Mouse (Mus musculus): ENCODE results near the gene Tmtc2.
A peak's percentile ranks its signal among the peaks of the same experiment; 100 is the strongest.

Gene Tmtc2

GRCm38 (mm10) chr10:105288472-105288871 is 285.8 kb downstream of the Tmtc2 start:
- no peak for DNase-seq (ENCODE audit: low spot score)

DNA sequence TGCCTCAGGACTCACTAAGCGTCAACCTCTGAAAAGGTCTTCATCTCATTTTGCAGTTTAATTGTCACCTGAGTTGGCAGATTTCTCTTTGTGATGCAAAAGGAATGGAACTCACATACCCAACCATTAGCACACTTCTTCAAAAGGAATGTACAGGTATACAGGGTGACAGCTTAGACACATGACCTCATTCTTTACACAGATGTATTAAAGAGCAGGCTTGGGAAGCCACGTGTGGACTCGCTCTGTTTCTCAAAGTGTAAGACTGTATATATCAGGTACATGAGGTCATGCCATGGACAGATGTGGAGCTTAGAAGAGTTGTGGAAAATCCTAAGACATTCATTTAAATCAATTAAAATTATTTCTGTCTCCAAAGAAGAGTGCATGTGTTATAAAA is 286.7 kb downstream of the Tmtc2 start:
- no peak for DNase-seq (ENCODE audit: low spot score)

DNA sequence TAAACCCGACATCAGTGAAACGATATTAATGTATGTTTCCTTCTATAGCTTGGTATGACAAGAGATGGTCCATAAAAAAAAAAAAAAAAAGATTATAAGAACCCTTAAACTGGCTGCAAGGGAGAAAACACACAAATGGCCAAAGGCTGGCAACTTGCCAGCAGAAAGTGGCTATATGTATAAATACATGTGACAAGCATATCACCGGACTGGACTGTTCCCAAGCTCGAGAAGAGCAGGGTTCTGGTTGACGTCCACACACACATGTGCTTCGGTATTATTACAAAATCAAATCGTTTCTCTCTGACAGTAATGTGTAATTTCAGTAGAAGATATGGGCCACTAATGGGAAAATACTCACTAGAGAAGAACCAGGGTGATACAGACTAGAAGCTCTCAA is 287.2 kb downstream of the Tmtc2 start:
- DNase-seq (ENCODE audit: low spot score), result no peak

GRCm38 (mm10) chr10:105286221-105286620 is 288.0 kb downstream of the Tmtc2 start:
- no peak for DNase-seq (ENCODE audit: low spot score)

DNA sequence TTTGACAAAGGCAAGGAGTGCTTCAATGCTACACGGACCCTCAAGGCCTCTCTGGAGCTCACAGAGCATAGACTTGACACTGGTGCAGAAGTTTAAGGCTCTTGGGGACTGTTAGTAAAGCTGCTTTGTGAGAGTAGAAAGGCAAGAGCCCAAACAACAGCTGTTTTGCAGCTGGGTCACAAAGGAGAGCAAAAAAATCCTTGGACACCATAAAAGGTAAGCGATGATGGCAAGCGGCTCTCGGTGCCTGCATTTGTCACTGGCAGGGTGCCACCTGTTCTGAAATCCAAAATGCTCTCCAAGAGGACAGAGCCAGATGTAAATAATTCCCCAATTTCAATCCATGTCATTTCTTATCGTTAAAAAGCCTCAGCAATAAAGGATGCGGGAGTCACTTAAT is 290.1 kb downstream of the Tmtc2 start:
- peak; percentile 70 for DNase-seq (ENCODE audit: low spot score)

DNA sequence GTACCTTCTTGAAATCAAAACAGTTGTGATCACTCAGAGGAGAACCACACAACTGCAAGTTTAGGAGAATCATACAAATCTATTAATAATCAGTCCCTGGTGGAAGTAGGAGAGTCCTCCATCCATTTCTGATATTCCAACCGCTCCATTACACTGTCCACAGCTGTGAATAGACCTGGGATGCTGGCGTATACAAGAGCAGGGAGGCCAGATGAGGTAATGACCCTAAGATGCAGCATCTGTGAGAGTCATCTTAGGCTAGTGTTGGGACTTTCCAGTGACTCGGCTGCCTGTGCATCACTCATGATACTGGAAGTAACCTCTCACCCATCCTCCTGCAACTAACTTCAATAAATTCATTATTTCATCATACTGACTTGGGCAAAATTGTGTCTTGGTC is 293.3 kb downstream of the Tmtc2 start:
- no peak for DNase-seq (ENCODE audit: low spot score)

GRCm38 (mm10) chr10:105260053-105260452 is 314.2 kb downstream of the Tmtc2 start:
- DNase-seq (ENCODE audit: low spot score), result no peak

DNA sequence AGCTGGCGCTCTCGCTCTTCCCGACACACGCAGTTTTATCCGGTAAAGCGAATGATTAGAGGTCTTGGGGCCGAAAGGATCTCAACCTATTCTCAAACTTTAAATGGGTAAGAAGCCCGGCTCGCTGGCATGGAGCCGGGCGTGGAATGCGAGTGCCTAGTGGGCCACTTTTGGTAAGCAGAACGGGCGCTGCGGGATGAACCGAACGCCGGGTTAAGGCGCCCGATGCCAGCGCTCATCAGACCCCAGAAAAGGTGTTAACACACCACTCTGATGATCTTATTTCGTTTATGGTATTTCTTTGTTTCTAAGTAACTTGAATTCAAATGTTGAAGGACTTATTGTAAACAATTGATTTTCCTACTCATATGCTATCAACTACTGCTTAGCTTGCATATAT is 336.0 kb downstream of the Tmtc2 start:
- DNase-seq (ENCODE audit: low spot score), result peak; percentile 87

GRCm38 (mm10) chr10:105232864-105233263 is 341.4 kb downstream of the Tmtc2 start:
- DNase-seq (ENCODE audit: low spot score), result no peak

DNA sequence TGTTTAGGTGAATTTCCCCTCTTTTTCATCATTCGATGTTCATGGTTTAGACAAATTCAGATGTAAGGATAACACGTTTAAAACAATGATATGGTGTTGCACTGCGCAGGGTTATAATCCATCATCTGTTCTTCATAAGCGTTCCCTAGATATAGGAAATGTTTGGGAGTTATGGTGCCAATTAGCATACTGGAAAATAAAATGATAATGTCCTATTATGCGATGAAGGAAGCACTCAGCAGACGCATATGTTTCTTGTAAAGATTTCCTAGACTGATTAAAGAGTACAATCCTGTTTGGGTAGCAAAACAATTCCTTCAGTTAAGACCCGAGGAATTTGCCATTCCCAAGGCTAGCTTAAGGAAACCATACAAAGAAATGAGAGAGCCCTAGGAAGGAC is 343.8 kb downstream of the Tmtc2 start:
- DNase-seq (ENCODE audit: low spot score), result no peak

- no peak for DNase-seq (ENCODE audit: low spot score)
Observed at GRCm38 (mm10) chr10:105228623-105229022, 345.6 kb downstream of the Tmtc2 start.

- DNase-seq (ENCODE audit: low spot score), result no peak
Observed at GRCm38 (mm10) chr10:105227631-105228030, 346.6 kb downstream of the Tmtc2 start.

- DNase-seq (ENCODE audit: low spot score), result no peak
Observed at GRCm38 (mm10) chr10:105225714-105226113, 348.5 kb downstream of the Tmtc2 start.

- DNase-seq (ENCODE audit: low spot score), result no peak
Observed at GRCm38 (mm10) chr10:105222904-105223303, 351.3 kb downstream of the Tmtc2 start.

GRCm38 (mm10) chr10:105201491-105201890 is 372.8 kb downstream of the Tmtc2 start:
- DNase-seq (ENCODE audit: low spot score), result no peak

DNA sequence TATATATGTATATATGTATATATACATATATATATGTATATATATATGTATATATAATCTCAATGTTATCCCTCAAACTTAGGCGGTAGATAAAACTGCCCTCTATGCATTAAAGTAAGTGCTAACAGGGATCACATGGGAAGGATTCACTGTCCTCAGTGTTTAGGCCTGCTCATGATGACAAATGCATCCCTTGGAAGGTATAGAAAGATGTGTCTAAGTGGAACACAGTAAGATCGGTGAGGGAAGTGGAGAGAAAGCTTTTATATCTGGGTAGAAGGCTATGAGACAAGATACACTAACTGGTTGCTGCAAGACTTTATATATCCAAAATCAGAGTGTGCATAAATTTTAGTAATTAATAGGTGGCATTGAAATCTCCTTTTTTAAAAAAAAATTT is 373.6 kb downstream of the Tmtc2 start:
- DNase-seq (ENCODE audit: low spot score), result no peak

DNA sequence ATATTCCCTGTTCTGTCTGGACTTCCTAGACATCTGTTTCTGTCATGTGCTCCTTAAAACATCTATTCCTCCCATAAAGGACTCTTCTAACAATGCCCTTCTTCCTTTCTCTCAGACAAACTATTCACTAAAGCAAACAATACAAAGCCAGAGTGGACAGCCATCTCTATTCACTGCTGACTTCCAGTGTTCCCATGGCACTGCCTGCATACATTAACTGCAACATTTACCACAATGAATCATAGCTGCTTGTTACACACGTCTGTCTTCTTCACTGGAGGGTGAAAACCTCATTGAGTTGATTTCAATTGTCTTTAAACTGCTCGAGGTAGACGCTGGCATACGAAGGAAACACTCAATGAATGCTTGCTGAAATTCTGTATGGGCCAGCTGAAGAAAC is 374.2 kb downstream of the Tmtc2 start:
- DNase-seq (ENCODE audit: low spot score), result no peak

- no peak for DNase-seq (ENCODE audit: low spot score)
Observed at GRCm38 (mm10) chr10:105199515-105199914, 374.7 kb downstream of the Tmtc2 start.

- no peak for DNase-seq (ENCODE audit: low spot score)
Observed at GRCm38 (mm10) chr10:105195377-105195776, 378.9 kb downstream of the Tmtc2 start.

DNA sequence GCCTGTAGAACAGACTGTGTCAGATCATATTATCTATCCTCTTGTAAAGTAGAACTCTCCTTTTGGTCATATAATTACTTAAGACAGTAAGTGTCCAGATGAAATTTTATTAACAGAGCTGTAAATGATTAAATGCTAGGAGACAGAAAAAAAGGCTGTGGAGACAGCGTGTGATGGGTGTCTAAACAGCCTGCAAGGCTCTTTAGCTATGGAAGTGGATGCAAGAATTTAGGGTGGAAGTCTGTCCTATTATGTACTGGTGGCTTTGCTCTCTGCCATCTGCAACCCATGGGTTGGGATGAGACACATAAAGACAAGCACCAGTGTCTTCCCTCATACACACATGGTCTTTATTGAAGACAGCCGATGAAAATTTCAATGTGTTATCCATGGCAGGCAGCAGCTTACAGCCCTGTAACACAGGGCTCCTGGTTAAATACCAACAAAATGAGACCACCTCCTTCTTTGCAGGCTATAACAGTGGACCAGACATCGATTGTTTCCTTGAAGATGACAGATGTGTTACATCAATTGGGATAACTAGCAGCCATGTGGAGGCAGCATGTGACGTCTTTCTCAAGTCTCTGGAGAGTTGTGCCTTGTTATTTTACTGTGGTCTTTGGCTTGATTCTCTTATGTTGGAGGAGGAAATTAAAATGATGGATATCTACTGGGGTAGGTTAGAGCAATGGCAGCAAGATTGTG is 380.3 kb downstream of the Tmtc2 start:
- no peak for DNase-seq (ENCODE audit: low spot score)

GRCm38 (mm10) chr10:105192071-105192470 is 382.2 kb downstream of the Tmtc2 start:
- DNase-seq (ENCODE audit: low spot score), result no peak

- no peak for DNase-seq (ENCODE audit: low spot score)
Observed at GRCm38 (mm10) chr10:105189746-105190145, 384.5 kb downstream of the Tmtc2 start.

GRCm38 (mm10) chr10:105186636-105187035 is 387.6 kb downstream of the Tmtc2 start:
- no peak for DNase-seq (ENCODE audit: low spot score)

- no peak for DNase-seq (ENCODE audit: low spot score)
Observed at GRCm38 (mm10) chr10:105168443-105169102, 405.7 kb downstream of the Tmtc2 start.
